Mouse (Mus musculus) cortical plate, adult 2 months (tissue): ENCODE results near the gene 9430038I01Rik. TPM values are rescaled to one million over a fixed set of nuclear protein-coding genes. Genes with fewer than 3 reads are reported as not detected.

Experiments
- H3K27ac ChIP-seq: fragments of 200-500 bp; 2 replicates; pipeline ENCODE4 v1.5.1; 2012; ENCODE audit warnings: low read length, control low read depth, inconsistent platforms; ENCODE audit not compliant: insufficient read depth
- H3K4me1 ChIP-seq: fragments of 200-500 bp; 2 replicates; pipeline ENCODE4 v1.6.1; 2011; ENCODE audit warnings: low read length; ENCODE audit not compliant: control insufficient read depth, insufficient read depth
- H3K4me3 ChIP-seq: fragments of 200-500 bp; 2 replicates; pipeline ENCODE4 v1.5.1; 2011; ENCODE audit warnings: mild to moderate bottlenecking, low read length, control low read depth; ENCODE audit not compliant: insufficient read depth
- CTCF ChIP-seq: fragments of 200-500 bp; IDR thresholded peaks from 2 replicates; pipeline ENCODE4 v1.5.1; 2011; ENCODE audit warnings: mild to moderate bottlenecking, control low read depth, low read length; ENCODE audit not compliant: insufficient read depth; ENCODE audit errors: extremely low read depth
- POLR2A ChIP-seq: fragments of 200-500 bp; IDR thresholded peaks from 2 replicates; pipeline ENCODE4 v1.6.1; 2011; ENCODE audit warnings: mild to moderate bottlenecking, low read length, control low read depth; ENCODE audit not compliant: insufficient read depth; ENCODE audit errors: extremely low read depth
- polyA plus RNA-seq: library from polyadenylated mRNA; depleted of rRNA; stranded (reverse); fragments of >200 nt; gene quantifications from 2 replicates; pipeline ENCODE4 v1.2.3, GENCODE M21; 2012

9430038I01Rik gene
- polyA plus RNA-seq, 1 experiment = 4.8 TPM

- Histone ChIP-seq H3K4me1 (no peaks in the 10 kb centered on the region), H3K4me3 (no peak overlapping the region), H3K27ac (no peak overlapping the region)
- TF ChIP-seq POLR2A (no peak), CTCF (no peak)
Measured at GRCm38 (mm10) chr7:137421236-137421635, 10.7 kb upstream of the 9430038I01Rik start.

DNA sequence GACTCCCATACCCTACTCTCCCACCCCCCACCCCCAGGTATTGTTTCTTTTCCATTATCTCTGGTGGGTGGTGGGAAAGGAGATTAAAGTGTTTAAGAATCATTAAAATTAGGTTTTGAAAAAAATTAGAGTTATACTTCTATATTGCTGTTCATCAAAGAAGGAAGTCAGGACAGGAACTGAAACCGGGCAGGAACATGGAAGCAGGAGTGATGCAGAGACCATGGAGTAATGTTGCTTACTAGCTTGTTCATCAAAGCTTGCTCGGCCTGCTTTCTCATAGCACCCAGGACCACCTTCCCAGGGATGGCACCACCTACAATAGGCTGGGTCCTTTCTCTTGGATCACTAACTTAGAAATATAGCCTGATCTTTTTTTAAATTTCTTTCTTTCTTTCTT lies 10.0 kb upstream of the 9430038I01Rik start:
- no peak for TF ChIP-seq CTCF
- TF ChIP-seq POLR2A = no peak
- Histone ChIP-seq H3K27ac (no peak overlapping the region), H3K4me3 (no peak overlapping the region), H3K4me1 (no peaks in the 10 kb centered on the region)

GRCm38 (mm10) chr7:137414710-137415109 lies 4.1 kb upstream of the 9430038I01Rik start:
- Histone ChIP-seq H3K27ac (no peak overlapping the region), H3K4me3 (no peak overlapping the region), H3K4me1 (0 out of 2 replicates have a peak, but pooled peaks cover 2% of the 10 kb centered on the region)
- TF ChIP-seq CTCF (no peak), POLR2A (no peak)

GRCm38 (mm10) chr7:137407428-137408058 lies 3.0 kb downstream of the 9430038I01Rik start:
- no peak overlapping the region for H3K4me3 ChIP-seq
- 0 out of 2 replicates have a peak, but pooled peaks cover 2% of the 10 kb centered on the region for H3K4me1 ChIP-seq
- H3K27ac ChIP-seq = no peak overlapping the region
- TF ChIP-seq CTCF (no peak), POLR2A (no peak)

DNA sequence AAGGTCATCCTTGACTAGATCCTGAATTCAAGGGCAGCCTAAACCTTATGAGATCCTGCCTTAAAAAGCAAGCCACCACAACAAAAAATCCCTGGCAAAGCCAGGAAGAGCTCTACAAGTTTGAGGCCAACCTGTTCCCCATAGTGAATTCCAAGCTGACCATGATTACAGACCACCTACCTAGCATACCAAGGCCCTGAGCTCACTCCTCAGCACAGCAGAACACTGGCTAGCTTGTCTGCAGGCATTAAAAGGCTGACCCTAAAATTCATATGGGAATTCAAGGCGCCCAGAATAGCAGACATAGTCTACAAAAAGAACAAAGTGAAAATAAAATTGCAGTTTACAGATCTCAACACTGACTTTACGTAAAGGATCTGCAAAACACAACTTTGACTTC lies 6.4 kb downstream of the 9430038I01Rik start:
- no peak overlapping the region for H3K27ac ChIP-seq
- no peaks in the 10 kb centered on the region for H3K4me1 ChIP-seq
- H3K4me3 ChIP-seq = no peak overlapping the region
- TF ChIP-seq CTCF (no peak), POLR2A (no peak)

DNA sequence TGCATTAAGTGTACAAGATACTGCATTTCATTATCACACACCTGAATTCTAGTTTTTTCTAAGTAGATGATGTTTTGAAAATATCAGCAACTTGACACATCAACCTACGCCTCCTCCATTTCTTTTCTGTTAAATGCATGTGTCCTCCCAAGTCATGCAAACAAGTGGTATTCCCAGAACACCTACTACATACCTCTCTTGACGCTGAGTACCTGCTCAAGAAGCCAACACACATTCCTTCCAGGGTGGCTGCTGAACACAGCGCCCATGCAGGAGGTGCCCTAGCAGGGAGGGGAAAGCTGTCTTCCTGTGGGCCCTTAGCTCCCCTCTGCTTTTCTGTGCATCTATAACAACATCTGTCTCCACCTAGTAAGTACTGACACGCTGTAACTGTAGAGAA lies 11.6 kb downstream of the 9430038I01Rik start:
- no peak for TF ChIP-seq POLR2A
- TF ChIP-seq CTCF = no peak
- Histone ChIP-seq H3K27ac (no peak overlapping the region), H3K4me1 (no peaks in the 10 kb centered on the region), H3K4me3 (no peak overlapping the region)

DNA sequence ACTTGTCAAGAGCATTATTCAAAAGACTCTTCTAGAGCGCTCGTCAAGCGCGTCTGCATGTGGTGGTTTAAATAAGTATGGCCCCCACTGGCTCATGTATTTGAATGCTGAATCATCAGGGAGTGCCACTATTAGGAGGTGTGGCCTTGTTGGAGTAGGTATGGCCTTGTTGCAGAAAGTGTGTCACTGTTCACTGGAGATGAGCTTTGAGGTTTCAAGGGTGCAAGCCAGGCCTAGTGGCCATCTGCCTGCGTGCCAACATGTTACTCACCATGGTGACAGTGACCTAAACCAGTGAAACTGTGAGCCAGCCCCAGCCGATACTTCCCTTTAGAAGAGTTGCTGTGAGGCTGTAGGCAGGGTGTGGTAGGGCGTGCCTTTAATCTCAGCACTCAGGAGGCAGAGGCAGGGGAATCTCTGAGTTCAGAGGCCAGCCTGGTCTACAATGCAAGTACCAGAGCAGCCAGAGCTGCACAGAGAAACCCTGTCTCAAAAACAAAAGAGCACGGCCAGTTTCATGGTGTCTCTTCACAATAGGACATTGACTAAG lies 13.1 kb downstream of the 9430038I01Rik start:
- Histone ChIP-seq H3K4me1 (no peaks in the 10 kb centered on the region), H3K4me3 (no peak overlapping the region), H3K27ac (no peak overlapping the region)
- no peak for TF ChIP-seq POLR2A
- TF ChIP-seq CTCF = no peak

DNA sequence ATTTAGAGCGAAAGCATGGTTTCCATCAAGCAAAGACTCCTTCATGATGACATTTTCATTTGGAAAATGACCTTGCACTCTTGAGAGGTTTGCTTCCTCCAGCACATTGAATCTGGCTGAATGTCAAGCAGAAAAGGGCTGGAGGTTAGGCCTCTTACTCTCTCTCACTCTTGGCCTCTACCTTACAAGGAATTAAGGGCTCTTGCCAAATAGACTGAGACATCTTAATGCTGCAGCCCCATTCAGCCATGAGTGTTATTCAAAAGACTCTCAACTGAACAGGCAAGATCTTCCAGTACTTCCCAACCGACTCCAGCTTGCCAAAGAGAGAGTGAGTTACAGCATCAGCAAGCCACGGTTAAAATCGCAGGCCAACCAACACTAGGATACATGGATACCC lies 15.1 kb downstream of the 9430038I01Rik start:
- Histone ChIP-seq H3K27ac (no peak overlapping the region), H3K4me3 (no peak overlapping the region), H3K4me1 (no peaks in the 10 kb centered on the region)
- TF ChIP-seq CTCF = no peak
- no peak for TF ChIP-seq POLR2A

- no peaks in the 10 kb centered on the region for H3K4me1 ChIP-seq
- TF ChIP-seq CTCF (no peak), POLR2A (no peak)
- no peak overlapping the region for H3K4me3 ChIP-seq
- H3K27ac ChIP-seq = no peak overlapping the region
Measured at GRCm38 (mm10) chr7:137387863-137388262, 22.7 kb downstream of the 9430038I01Rik start.

- Histone ChIP-seq H3K4me3 (no peak overlapping the region), H3K4me1 (no peaks in the 10 kb centered on the region)
- TF ChIP-seq CTCF = no peak
- no peak for TF ChIP-seq POLR2A
Measured at GRCm38 (mm10) chr7:137374996-137375395, 35.6 kb downstream of the 9430038I01Rik start.

DNA sequence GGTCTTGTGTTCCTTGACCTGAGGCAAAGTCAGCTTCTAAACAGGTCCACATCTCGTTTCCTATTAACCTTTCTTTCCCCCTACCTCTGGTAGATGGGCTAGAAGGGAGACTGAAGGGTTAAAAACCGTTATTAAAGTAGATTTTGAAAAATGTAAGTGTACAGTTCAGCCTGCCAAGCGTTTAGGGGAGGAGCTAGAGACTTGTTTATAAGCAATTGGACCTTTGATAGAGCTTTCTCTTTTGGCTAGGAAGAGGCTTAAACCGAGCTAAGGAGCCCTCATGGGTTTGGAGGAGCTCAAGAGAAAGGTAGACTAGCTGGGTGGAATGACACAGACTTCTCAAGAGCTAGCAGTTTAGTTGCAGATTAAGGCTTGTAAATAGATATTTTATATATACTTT lies 38.8 kb downstream of the 9430038I01Rik start:
- H3K27ac ChIP-seq = no peak overlapping the region
- no peak overlapping the region for H3K4me3 ChIP-seq
- H3K4me1 ChIP-seq = no peaks in the 10 kb centered on the region
- TF ChIP-seq CTCF = no peak
- no peak for TF ChIP-seq POLR2A

More at GRCm38 (mm10) chr7:137374996-137375395, 35.6 kb downstream of the 9430038I01Rik start:
- no peak overlapping the region for H3K27ac ChIP-seq
